Mouse (Mus musculus) brain, embryonic 14.5 days (tissue): ENCODE data around the gene Steap4.

Experiments
- CTCF ChIP-seq: fragments of 200-500 bp; IDR thresholded peaks from 2 replicates; pipeline ENCODE4 v1.5.1; 2012; ENCODE audit warnings: inconsistent platforms, mild to moderate bottlenecking, moderate library complexity, borderline replicate concordance; ENCODE audit not compliant: insufficient read depth, insufficient read length; ENCODE audit errors: extremely low read depth
- POLR2A ChIP-seq: fragments of 200-500 bp; IDR thresholded peaks from 2 replicates; pipeline ENCODE4 v1.6.1; 2012; ENCODE audit warnings: mild to moderate bottlenecking, inconsistent platforms, borderline replicate concordance; ENCODE audit not compliant: poor library complexity, insufficient read depth, insufficient read length, severe bottlenecking; ENCODE audit errors: extremely low read depth

DNA sequence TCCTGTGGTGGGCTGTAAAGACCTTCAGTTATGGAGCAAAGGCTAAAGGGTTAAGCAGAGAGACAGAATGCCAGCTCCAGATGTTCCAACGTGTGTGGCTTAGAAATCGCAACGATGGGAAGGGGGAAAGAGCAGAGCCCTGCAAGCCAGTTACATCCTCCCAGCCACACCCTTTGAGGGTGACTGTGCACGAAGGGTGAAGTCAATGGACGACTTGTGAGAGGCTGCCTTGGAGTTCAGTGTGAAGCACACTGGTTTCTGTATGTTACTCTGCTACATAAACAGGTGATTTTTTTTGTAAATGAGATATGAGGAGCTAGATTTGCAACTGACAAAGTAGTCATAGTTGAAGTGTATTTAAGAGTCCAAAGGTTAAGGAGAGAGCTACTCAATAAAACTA is 33.5 kb downstream of the Steap4 start:
- TF ChIP-seq CTCF (no peak), POLR2A (no peak)
